Mouse (Mus musculus): ENCODE data around the gene Cdc37. TPM values are rescaled to one million over a fixed set of nuclear protein-coding genes. Genes with fewer than 3 reads are reported as not detected.

The Cdc37 gene
- polyA plus RNA-seq, 1 experiment: 91.1 TPM

GRCm38 (mm10) chr9:21145431-21145830 lies 4.4 kb downstream of the Cdc37 start:
- Histone ChIP-seq H3K27me3 (ENCODE audit: control insufficient read depth, insufficient read depth, low read length) (no peaks in the 10 kb centered on the region), H3K27ac (ENCODE audit: control insufficient read depth, insufficient read depth, low read length) (no peak overlapping the region), H3K4me3 (ENCODE audit: control insufficient read depth, insufficient read depth, low read length) (no peak overlapping the region), H3K4me1 (replicated peaks; ENCODE audit: control insufficient read depth, insufficient read depth, low read length) (peaks cover 32% of the 10 kb centered on the region), H3K36me3 (ENCODE audit: control insufficient read depth, insufficient read depth, low read length) (peaks cover 39% of the 10 kb centered on the region)
- TF ChIP-seq POLR2A (IDR thresholded peaks at IDR 0.05; ENCODE audit: control insufficient read depth, extremely low read depth, insufficient read depth, low read length, poor library complexity): no peak
- no peak for TF ChIP-seq CTCF (IDR thresholded peaks at IDR 0.05; ENCODE audit: borderline replicate concordance, control insufficient read depth, extremely low read depth, insufficient read depth, low read length, poor library complexity)
- WGBS: 94% methylated on average over 4 of the region's 4 CpGs
- DNase-seq: no peak

- H3K4me3 ChIP-seq (ENCODE audit: control insufficient read depth, insufficient read depth, low read length): no peak overlapping the region
- TF ChIP-seq POLR2A (IDR thresholded peaks at IDR 0.05; ENCODE audit: control insufficient read depth, extremely low read depth, insufficient read depth, low read length, poor library complexity) (no peak), CTCF (IDR thresholded peaks at IDR 0.05; ENCODE audit: borderline replicate concordance, control insufficient read depth, extremely low read depth, insufficient read depth, low read length, poor library complexity) (no peak)
- H3K27me3 ChIP-seq (ENCODE audit: control insufficient read depth, insufficient read depth, low read length): no peaks in the 10 kb centered on the region
- H3K27ac ChIP-seq (ENCODE audit: control insufficient read depth, insufficient read depth, low read length): no peak overlapping the region
- DNase-seq: no peak
- peaks cover 50% of the 10 kb centered on the region for H3K36me3 ChIP-seq (ENCODE audit: control insufficient read depth, insufficient read depth, low read length)
- peaks cover 29% of the 10 kb centered on the region for H3K4me1 ChIP-seq (replicated peaks; ENCODE audit: control insufficient read depth, insufficient read depth, low read length)
- 98% methylated on average over 3 of the region's 3 CpGs for WGBS
Observed at GRCm38 (mm10) chr9:21144361-21144760, 5.4 kb downstream of the Cdc37 start.

GRCm38 (mm10) chr9:21141922-21142321 lies 7.9 kb downstream of the Cdc37 start:
- Histone ChIP-seq H3K4me1 (replicated peaks; ENCODE audit: control insufficient read depth, insufficient read depth, low read length) (peaks cover 8% of the 10 kb centered on the region), H3K36me3 (ENCODE audit: control insufficient read depth, insufficient read depth, low read length) (peaks cover 54% of the 10 kb centered on the region), H3K4me3 (ENCODE audit: control insufficient read depth, insufficient read depth, low read length) (no peak overlapping the region), H3K27ac (ENCODE audit: control insufficient read depth, insufficient read depth, low read length) (no peak overlapping the region), H3K27me3 (ENCODE audit: control insufficient read depth, insufficient read depth, low read length) (no peaks in the 10 kb centered on the region)
- WGBS: 95% methylated on average over 14 of the region's 14 CpGs
- TF ChIP-seq CTCF (IDR thresholded peaks at IDR 0.05; ENCODE audit: borderline replicate concordance, control insufficient read depth, extremely low read depth, insufficient read depth, low read length, poor library complexity) (no peak), POLR2A (IDR thresholded peaks at IDR 0.05; ENCODE audit: control insufficient read depth, extremely low read depth, insufficient read depth, low read length, poor library complexity) (no peak)
- DNase-seq: no peak

GRCm38 (mm10) chr9:21138386-21138785 lies 11.4 kb downstream of the Cdc37 start:
- peaks cover 41% of the 10 kb centered on the region for H3K36me3 ChIP-seq (ENCODE audit: control insufficient read depth, insufficient read depth, low read length)
- no peak overlapping the region for H3K4me3 ChIP-seq (ENCODE audit: control insufficient read depth, insufficient read depth, low read length)
- TF ChIP-seq CTCF (IDR thresholded peaks at IDR 0.05; ENCODE audit: borderline replicate concordance, control insufficient read depth, extremely low read depth, insufficient read depth, low read length, poor library complexity) (no peak), POLR2A (IDR thresholded peaks at IDR 0.05; ENCODE audit: control insufficient read depth, extremely low read depth, insufficient read depth, low read length, poor library complexity) (no peak)
- no peak overlapping the region for H3K27ac ChIP-seq (ENCODE audit: control insufficient read depth, insufficient read depth, low read length)
- peaks cover 21% of the 10 kb centered on the region for H3K4me1 ChIP-seq (replicated peaks; ENCODE audit: control insufficient read depth, insufficient read depth, low read length)
- H3K27me3 ChIP-seq (ENCODE audit: control insufficient read depth, insufficient read depth, low read length): no peaks in the 10 kb centered on the region
- DNase-seq: no peak
- 91% methylated on average over 4 of the region's 4 CpGs for WGBS

- no peak for TF ChIP-seq POLR2A (IDR thresholded peaks at IDR 0.05; ENCODE audit: control insufficient read depth, extremely low read depth, insufficient read depth, low read length, poor library complexity)
- peak; percentile 49; the same call in 1 of the 2 replicates for TF ChIP-seq CTCF (IDR thresholded peaks at IDR 0.05; ENCODE audit: borderline replicate concordance, control insufficient read depth, extremely low read depth, insufficient read depth, low read length, poor library complexity)
- peak; percentile 70 for DNase-seq
- no peak overlapping the region for H3K27ac ChIP-seq (ENCODE audit: control insufficient read depth, insufficient read depth, low read length)
- H3K4me1 ChIP-seq (replicated peaks; ENCODE audit: control insufficient read depth, insufficient read depth, low read length): peaks cover 30% of the 10 kb centered on the region
- no peak overlapping the region for H3K4me3 ChIP-seq (ENCODE audit: control insufficient read depth, insufficient read depth, low read length)
- WGBS: 65% methylated on average over 3 of the region's 3 CpGs
- H3K36me3 ChIP-seq (ENCODE audit: control insufficient read depth, insufficient read depth, low read length): peaks cover 33% of the 10 kb centered on the region
- H3K27me3 ChIP-seq (ENCODE audit: control insufficient read depth, insufficient read depth, low read length): no peaks in the 10 kb centered on the region
Observed at GRCm38 (mm10) chr9:21137229-21137628, 12.6 kb downstream of the Cdc37 start.

GRCm38 (mm10) chr9:21136401-21136800 lies 13.4 kb downstream of the Cdc37 start:
- peak; percentile 23 for DNase-seq
- Histone ChIP-seq H3K27me3 (ENCODE audit: control insufficient read depth, insufficient read depth, low read length) (no peaks in the 10 kb centered on the region), H3K36me3 (ENCODE audit: control insufficient read depth, insufficient read depth, low read length) (peaks cover 25% of the 10 kb centered on the region), H3K27ac (ENCODE audit: control insufficient read depth, insufficient read depth, low read length) (peak overlapping the region; percentile 52), H3K4me3 (ENCODE audit: control insufficient read depth, insufficient read depth, low read length) (no peak overlapping the region), H3K4me1 (replicated peaks; ENCODE audit: control insufficient read depth, insufficient read depth, low read length) (peaks cover 34% of the 10 kb centered on the region)
- 5% methylated on average over 6 of the region's 6 CpGs for WGBS
- TF ChIP-seq POLR2A (IDR thresholded peaks at IDR 0.05; ENCODE audit: control insufficient read depth, extremely low read depth, insufficient read depth, low read length, poor library complexity) (no peak), CTCF (IDR thresholded peaks at IDR 0.05; ENCODE audit: borderline replicate concordance, control insufficient read depth, extremely low read depth, insufficient read depth, low read length, poor library complexity) (no peak)

- Histone ChIP-seq H3K4me3 (ENCODE audit: control insufficient read depth, insufficient read depth, low read length) (no peak overlapping the region), H3K27ac (ENCODE audit: control insufficient read depth, insufficient read depth, low read length) (peak overlapping the region; percentile 52), H3K36me3 (ENCODE audit: control insufficient read depth, insufficient read depth, low read length) (peaks cover 20% of the 10 kb centered on the region), H3K4me1 (replicated peaks; ENCODE audit: control insufficient read depth, insufficient read depth, low read length) (peaks cover 35% of the 10 kb centered on the region), H3K27me3 (ENCODE audit: control insufficient read depth, insufficient read depth, low read length) (no peaks in the 10 kb centered on the region)
- DNase-seq: no peak
- 23% methylated on average over 1 of the region's 1 CpGs for WGBS
- no peak for TF ChIP-seq POLR2A (IDR thresholded peaks at IDR 0.05; ENCODE audit: control insufficient read depth, extremely low read depth, insufficient read depth, low read length, poor library complexity)
- TF ChIP-seq CTCF (IDR thresholded peaks at IDR 0.05; ENCODE audit: borderline replicate concordance, control insufficient read depth, extremely low read depth, insufficient read depth, low read length, poor library complexity): no peak
Observed at GRCm38 (mm10) chr9:21135941-21136381, 13.8 kb downstream of the Cdc37 start.
